Mouse (Mus musculus) cerebellum, postnatal 10 days (tissue): ENCODE measurements around the gene Rpp14.

Experiments
- DNase-seq, 2 experiments: peaks; one replicate each; pipeline ENCODE4 v3.0.0; 2021; ENCODE audit warnings: mixed read lengths in 2 of 2

The Rpp14 gene

DNA sequence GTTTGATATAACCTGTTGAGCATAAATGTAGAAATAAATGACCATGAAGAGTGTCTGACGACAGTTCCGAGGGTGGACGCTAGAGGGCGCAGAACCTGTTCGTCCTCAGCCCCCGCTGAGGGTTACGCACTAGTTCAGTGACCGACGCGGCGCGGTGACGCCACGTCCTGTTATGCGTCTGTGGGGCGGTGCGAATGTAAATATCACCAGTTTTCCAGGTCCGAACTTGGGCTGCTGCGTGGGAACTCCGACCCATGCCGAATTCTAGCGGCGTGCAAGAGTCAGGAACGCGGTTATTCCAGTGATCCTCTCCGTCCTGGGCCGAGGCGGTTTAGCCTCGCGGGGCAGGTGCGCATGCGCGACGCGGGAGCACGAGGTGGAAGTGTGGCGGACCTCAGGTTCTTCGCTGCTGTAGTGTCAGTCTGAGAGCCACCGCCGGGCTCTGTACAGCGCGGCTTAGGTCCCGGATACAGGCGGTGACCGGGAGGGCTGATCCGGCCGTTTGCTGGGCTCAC lies at the start of gene Rpp14:
Rpp14 (plus strand) TSS at position 203 of the 515 bp plus-strand sequence.
- DNase-seq: peak; percentile 98 to 99

DNA sequence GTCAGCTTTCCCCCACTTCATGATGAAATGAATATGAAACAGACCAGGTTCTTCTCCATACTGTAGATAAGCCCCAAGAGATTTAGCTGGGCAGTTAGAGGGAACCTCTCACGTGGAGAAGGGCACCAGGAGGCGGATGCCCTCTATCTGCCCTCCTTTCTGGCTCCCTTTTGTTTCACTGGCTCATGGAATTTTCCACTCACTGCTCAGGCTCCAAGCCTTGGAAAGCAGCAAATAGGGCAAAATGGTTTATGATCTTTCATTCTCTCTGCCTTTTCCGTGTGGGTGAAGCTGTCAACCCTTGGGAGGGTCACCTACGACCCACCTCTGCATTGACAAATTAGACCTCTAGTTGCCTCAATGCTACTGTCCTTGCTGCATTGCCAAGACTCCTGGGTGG lies 49.6 kb upstream of the Rpp14 start:
- DNase-seq: no peak

DNA sequence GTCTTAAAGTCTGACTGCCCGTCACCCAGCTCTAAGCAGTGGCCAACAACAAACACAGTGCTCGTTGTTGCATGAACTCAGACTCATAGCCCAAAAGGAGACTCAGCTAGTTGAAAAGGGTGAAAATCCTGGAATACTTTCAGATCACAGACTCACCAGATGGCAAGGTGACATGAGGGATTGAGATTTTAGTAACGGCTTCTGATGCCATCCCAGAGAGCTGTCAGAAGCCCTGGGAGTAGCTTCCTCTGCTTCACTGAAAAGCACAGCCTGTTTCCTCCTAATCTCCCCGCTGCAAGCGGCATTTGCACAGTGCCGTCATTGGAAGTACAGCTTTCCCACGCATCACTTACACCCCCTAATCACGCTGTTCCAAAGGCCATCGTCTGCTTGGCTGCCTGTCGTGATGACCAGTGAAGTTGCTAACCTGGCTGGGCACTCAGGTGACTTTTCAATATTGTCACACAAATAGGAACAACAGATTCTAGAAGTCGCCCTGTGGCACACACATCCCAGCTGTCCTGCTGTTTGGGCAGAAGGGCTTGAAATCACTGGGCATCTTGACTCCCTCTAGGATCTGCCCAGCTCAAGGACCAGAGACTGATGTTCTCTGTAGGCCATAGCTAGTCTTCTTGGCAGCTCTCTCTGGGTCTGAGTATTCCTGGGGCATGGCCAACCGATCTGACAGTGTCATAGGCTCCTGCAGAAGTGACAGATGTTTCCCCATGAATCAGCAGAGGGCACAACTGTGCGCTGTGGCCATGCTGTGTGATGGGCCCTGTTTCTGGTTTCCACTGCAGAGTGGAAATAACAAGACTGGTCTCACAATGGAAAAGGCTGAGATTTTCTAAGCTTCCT lies 47.9 kb upstream of the Rpp14 start:
- peak; percentile 69 to 70 for DNase-seq

DNA sequence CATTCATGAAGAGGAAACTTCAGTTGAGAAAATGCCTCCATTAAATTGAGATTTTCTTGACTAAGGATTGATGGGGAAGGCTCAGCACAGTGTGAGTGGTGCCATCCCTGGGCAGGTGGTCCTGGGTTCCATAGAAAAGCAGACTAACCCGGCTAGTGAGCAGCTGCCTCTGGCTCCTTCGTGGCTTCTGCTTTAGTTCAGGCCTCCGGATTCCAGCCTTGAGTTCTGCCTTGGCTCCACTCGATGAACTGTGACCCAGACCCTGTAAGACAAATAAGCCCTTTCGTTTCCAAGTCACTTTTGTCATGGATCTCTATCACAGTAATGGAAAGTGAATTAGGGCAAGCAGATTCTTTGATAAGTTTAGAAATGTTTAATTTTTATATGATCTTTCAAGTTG lies 45.6 kb upstream of the Rpp14 start:
- no peak for DNase-seq

DNA sequence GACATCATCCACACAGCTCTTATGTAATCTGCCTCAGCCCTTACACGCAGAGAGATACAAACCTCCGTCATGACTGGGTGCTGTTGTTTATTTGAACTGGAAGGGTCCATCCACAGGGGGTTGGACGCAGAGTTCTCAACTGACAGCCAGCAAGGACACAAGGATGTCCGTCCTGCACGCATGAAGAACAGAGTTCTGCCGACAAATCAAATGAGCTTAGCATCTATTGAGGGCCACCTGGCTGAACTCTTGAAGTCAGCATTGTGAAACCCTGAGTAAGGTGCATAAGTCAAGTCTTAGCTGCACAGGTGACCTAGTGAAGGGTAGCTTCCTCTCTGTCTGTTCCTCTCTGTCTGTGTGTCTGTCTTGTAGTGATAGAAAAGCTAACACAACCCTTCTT lies 44.2 kb upstream of the Rpp14 start:
- DNase-seq: no peak

DNA sequence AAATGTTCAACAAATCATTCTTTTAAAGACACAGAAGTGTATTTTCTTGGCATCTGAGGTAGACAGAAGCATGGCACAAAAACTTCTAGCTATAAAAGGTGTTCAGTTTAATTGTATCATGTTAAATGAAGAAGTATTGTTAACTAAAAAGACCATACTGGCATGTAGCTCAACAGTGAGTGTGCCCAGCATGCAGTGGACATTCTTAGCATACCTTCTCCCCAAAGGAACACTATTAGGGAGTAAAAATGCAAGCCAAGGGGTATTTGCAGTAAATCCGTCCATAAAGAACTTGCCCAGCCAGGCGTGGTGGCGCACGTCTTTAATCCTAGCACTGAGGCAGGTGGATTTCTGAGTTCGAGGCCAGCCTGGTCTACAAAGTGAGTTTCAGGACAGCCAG lies 43.8 kb upstream of the Rpp14 start:
- no peak for DNase-seq

DNA sequence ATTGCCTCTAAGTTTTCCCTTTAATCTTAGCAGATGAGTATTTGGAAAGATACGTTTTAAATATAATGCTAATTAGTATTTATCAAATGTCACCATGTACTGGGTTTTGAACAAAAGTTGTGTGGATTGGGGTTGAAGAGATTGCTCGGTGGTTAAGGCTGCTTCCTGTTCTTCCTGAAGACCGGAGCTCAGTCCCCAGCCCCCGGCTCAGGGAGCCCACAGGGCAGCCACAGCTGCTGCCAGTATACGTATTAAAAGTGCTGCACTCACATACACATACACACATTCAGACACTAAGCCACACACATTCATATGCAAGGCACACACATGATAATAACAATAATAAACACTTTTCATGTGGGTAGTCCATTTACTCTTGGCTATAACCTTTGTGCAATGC lies 42.0 kb upstream of the Rpp14 start:
- DNase-seq: no peak

DNA sequence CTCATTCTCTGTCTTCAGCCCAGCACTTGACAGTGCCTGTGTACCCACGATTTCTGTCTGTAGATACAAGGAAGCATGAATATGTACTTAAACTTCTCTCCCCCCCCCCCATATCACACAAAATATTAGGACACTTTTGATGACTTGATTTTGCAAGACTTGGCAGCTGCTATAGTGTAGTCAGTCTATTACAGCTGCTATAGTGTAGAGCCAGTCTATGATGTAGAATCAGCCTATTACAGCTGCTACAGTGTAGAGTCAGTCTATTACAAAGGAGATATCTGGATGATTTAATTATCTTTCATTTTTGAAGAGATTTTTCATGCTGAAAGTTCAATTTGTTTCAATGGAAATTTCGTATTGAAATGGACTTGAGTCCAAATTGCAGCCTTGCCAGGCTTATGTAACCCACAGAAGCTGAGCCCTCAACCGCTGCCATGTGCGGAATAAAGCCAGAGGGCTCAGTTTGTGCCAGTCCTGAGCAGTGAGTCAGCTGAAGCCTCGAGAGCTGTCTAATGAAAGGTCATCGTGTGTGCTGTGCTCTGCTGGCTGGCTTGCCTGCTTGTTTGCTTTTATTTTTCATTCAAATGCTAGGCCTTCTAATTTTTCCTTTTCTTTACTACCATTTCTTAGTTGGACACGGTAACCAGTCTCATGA lies 41.2 kb upstream of the Rpp14 start:
- peak; percentile 52 to 59 for DNase-seq

DNA sequence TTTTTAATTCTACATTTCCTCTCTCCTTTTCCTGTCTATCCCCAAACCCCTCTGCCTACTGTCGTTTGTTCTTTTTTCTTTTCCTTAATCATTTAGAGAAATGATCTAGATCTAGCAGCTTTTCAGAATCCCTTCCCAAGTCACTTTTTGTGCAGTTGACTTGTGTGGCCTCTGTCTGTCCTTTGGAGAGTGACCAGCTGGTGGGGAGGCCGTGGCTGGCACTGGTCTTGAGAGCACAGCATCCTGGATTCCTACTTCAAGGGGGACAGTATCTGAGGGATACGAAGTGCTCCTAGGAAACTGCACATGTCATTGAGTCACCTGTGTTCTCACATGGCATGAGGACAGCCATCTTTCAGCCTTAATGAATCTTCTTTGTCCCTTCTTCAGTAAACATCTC lies 40.0 kb upstream of the Rpp14 start:
- no peak for DNase-seq

DNA sequence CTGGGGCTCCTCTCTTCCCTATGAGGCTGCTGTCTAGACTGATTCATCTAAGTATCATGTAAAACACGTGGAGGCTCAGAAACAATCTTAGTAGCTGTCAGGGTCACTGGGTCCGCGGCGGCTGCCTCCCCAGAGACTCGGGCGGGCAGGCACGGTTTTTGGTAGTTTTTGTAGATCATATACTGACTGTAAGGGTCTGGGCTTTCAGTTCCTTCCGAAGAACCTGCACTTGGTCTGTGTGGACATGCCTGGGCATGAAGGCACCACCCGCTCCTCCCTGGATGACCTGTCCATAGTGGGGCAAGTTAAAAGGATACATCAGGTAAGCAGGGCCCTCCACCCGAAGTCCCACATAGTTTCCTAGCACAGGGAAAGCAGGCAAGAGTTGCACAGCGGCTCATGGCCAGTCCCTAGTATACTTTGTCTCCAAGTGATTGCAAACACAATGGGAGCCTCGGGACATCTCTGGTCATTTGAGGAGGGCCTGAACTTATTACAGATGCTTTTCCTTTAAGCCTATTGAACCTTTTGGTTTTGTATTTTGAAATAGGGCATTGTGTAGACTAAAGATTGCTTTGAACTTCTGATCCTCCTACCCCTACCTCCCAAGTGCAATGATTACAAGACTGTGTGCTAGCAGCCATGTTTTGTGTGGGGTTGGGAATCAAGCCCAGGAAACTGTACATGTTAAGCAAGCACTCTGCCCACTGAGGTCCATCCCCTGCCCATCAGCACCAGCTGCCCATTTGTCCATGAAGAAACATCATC lies 39.1 kb upstream of the Rpp14 start:
- no peak for DNase-seq

DNA sequence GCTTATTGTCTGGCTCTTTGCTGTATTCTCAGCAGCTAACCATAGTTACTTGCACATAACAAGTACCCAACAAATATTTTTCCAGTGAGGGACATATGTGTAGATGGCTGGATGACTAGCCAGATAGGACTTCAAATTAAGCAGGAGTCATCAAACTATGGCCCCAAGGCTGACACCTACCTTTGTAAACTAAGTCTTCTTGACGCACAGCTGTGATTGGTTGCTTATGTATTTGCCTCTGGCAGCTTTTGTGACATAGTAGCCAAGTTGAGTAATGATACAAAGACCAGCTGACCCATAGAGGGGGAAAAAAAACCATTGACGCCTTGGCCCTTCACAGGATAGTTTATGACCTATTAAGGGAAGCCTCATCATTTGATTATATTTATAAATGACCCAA lies 38.0 kb upstream of the Rpp14 start:
- DNase-seq: no peak

DNA sequence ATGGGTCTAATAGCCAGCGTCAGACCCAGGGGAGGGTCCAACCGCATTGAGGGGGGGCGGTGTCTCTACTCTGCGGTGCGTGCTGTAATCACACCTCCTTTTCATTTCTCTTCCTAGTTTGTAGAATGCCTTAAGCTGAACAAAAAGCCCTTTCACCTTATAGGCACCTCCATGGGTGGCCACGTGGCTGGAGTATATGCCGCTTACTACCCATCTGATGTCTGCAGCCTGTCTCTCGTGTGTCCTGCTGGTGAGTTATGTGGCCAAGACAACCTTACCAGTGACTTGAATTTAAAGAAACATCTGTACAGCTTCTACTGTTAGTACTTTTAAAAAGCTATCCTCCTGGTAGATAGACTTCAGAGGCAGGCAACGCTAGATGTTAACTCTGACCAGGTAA lies 37.6 kb upstream of the Rpp14 start:
- DNase-seq: no peak

DNA sequence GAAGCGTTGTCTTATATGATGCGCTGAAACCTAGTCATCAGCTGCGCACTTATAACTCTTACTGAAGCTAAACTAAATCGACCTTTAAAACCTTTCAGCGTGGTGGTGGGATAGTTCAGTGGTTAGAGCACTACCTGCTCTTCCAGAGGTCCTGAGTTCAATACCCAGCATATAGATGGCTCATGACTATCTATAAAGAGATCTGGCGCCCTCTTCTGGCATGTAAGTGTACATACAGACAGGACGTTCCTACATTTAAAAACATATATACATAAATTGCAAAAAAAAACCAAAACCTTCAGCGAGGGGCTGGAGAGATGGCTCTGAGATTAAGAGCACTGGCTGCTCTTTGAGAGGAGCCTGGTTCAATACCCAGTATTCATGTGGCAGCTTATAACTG lies 35.8 kb upstream of the Rpp14 start:
- peak; percentile 60 to 73 for DNase-seq

DNA sequence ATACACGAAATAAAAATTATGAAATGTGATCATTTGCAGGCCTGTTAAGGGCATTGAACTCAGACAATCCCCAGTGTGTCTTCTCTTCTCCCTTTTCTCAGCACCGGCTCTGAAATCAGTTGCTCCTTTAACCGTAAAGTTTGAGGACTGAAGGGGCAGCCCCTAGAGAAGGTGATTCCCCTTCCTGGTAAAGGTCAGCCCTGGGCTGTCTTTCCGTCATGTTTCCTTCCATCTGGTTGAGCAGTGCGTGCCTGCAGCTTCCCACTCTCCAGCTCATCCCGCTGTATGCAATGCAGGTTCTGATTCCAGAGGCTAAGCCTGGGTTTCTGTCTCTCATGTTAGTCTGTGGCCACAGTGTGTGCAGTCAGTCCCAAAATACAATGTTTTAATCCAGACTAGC lies 35.4 kb upstream of the Rpp14 start:
- no peak for DNase-seq

DNA sequence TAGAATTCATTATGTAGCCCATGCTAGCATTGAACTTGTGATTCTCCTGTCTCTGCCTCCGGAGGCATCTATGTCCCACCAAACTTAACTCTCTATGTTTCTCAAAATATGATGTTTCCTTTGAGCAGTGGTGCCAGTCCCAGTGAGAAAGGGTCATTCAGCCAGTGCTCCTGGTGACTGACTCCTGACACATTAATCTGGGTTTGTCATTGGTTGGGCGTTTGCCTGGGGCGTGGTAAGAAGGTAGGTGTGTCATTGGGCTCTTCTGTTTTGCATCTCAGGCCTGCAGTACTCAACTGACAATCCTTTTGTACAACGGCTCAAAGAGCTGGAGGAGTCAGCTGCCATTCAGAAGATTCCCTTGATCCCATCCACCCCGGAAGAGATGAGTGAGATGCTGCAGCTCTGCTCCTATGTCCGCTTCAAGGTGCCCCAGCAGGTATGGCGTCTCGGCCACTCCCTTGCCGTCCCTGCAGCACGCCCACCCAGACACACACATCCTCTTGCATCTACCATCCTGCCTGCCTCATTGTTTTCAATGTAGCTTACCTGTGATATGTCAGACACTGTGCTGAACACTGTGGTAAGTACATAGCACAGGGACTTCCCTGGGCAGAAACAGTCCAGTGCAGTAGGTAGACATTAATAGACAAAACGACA lies 34.9 kb upstream of the Rpp14 start:
- DNase-seq: no peak

DNA sequence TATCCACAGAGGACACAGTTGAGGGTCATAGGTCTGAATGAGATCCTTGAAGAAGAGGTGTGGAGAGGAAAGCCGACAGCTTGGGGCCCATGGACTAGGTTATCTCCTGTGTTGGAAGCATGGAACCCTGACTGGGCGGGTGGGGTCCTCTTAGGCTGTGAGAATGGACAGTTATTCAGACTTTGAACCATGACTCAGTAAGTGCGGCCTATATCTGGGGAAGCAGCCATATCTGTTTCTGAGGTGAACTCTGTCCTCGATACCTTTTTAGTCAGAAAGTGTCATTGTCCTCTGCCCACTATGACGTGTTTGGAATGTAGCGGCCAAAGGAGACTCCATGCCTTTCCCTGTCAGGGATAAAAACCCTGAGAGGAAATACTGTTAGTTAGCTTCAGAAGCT lies 33.3 kb upstream of the Rpp14 start:
- no peak for DNase-seq

DNA sequence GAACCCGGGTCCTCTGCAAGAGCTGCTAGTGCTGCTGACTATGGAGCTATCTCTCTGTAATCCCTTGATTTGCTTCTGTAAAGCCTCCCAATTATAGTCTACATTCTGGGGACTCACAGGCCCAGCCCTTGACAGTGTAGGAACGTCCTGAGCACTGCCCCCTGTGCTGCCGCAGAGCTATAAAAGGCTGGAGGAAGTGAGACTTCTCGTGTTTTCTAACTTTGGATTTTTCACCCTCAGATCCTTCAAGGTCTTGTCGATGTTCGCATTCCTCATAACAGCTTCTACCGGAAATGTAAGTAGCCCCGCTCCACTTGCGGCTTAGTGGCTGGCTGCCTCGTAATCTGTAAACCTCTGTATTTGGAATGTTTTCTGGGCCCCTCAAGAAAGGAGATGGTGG lies 30.8 kb upstream of the Rpp14 start:
- DNase-seq: no peak

DNA sequence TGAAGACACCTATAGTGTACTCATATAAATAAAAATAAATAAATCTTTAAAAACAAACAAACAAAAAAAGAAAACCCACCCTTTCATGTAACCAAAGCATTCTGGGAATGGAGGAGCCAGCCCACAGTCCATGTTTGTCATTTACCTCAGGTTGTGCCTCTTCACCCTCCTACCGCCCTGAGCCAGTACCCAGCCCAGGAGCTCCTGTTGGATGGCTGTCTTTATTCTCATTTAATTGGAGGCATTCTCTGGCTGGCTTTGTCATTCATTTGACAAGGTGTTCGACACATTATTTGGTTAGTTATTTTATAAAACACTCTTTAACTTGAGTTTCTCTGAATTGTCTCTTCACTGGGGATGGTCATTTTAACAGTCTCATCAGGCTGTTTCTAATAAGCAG lies 28.3 kb upstream of the Rpp14 start:
- no peak for DNase-seq

DNA sequence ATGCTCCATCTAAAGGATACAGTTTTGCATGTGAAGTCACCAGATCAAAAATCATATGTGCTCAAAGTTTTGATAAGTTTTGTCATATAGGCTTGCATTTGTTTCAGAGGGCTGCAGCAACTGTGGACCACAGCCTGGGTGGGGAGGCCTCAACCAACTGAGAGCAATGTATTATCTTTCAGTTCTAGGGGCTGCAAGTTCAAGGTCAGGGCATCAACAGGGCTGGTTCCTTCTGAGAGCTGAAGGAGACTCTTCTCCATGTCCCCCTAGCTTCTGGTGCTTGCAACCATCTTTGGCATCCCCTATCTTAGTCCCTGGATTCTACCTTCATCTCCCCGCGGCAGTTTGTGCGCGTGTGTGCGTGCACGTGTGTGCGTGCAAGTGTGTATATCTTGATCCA lies 27.5 kb upstream of the Rpp14 start:
- no peak for DNase-seq

DNA sequence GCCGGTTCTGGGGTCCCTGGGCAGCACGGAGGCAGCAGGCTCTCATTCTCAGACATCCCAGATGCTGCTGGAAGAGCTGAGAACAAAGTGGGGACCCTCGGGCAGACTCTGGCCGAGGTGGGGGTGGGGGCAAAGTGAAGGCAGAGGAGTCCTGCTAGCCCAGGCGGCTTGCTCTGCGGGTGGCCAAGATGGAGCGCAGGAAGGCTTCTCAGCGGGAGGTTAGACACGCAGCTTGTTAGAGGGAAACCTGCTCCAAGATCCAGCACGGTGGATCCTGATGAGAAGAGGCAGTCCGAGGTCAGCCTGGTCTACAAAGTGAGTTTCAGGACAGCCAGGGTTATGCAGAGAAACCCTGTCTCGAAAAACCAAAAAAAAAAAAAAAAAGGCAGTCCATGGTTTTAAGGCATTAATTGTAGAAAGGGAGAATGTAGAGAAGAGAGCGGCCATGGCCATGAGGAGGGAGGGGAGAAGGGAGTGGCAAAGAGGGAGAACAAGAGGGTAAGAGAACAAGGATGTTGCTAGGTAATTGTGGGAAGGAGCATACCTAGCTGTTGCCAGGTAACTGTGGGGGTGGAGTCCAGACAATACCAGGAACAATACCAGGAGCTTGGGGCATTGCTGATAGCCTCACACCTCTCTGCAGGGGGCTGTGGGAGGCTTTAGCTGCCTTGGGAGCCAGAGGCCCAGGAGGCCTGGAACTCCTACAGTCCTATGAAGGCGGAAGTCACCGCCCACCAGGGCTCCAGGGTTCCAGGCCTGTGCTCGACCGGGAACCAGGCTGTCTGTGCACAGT lies 25.7 kb upstream of the Rpp14 start:
- peak in 1 of 2 experiments; percentile 28 for DNase-seq

DNA sequence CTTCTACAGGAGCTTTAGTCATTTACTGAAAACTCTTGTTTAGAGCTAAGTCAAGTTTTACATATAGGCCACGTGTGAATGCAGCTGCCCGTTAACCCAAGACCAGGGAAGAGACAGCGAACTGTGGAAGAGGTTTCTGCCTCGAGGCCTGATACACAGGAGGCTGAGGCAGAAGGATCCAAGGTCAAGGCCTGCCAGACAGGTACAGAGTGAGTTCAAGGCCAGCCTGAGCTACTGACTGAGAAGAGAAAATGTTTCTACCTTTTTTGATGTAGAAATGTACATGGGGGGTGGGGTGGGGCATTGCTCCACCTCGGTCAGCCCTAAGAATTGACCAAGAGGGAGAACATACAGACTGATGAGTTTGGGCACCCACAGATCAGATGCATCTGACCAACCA lies 24.1 kb upstream of the Rpp14 start:
- no peak for DNase-seq

DNA sequence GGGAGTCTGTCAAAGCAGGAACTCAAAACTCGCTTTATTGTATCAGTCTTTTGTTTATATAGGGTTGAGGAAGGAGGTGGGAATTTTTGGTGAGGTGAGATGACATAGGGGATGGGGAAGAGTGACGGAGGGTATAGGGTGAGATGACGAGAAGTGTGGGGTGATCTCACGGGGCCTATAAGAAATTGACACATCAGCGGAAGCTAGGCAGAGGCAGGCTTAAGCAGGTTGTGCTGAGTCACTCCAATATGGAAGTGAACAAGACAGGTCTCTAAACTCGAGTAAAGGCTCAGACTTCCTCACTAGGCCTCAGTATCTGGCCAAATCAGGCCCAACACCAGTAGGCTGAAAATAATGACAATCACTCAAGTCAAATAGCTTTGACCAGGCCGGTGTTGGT lies 20.2 kb upstream of the Rpp14 start:
- no peak for DNase-seq
